Mouse (Mus musculus) small intestine, adult 2 months (tissue): ENCODE results near the gene Cyp2u1. TPM values are rescaled to one million over a fixed set of nuclear protein-coding genes. Genes with fewer than 3 reads are reported as not detected.
A peak's percentile ranks its signal among the peaks of the same experiment; 100 is the strongest.
"Not testable (repeated sequence)": the region's sequence is repeated elsewhere in the genome, so short reads cannot be mapped to it uniquely, and the experiment has no call there.

Source experiments
- H3K27ac ChIP-seq: fragments of 200-500 bp; 2 replicates; pipeline ENCODE4 v1.5.1; 2012; ENCODE audit warnings: low read depth, low read length, control low read depth, inconsistent platforms; ENCODE audit not compliant: insufficient read depth
- H3K27me3 ChIP-seq: fragments of 200-500 bp; 2 replicates; pipeline ENCODE4 v1.6.1; 2012; ENCODE audit warnings: mild to moderate bottlenecking, moderate library complexity, low read length, inconsistent platforms; ENCODE audit not compliant: control insufficient read depth, insufficient read depth
- H3K36me3 ChIP-seq: fragments of 200-500 bp; 2 replicates; pipeline ENCODE4 v1.6.1; 2012; ENCODE audit warnings: mild to moderate bottlenecking, low read length, control low read depth, inconsistent platforms; ENCODE audit not compliant: control insufficient read depth, insufficient read depth
- H3K4me1 ChIP-seq: fragments of 200-500 bp; 2 replicates; pipeline ENCODE4 v1.6.1; 2012; ENCODE audit warnings: low read length, inconsistent platforms, mixed read lengths; ENCODE audit not compliant: control insufficient read depth, insufficient read depth, insufficient read length
- H3K4me3 ChIP-seq: fragments of 200-500 bp; 2 replicates; pipeline ENCODE4 v1.5.1; 2012; ENCODE audit warnings: low read depth, mild to moderate bottlenecking, control low read depth, inconsistent platforms, low read length, moderate library complexity
- CTCF ChIP-seq: fragments of 200-500 bp; IDR thresholded peaks from 2 replicates; pipeline ENCODE4 v1.5.1; 2012; ENCODE audit warnings: low read depth, mild to moderate bottlenecking, control low read depth, inconsistent platforms, low read length, moderate library complexity, mixed read lengths; ENCODE audit not compliant: insufficient replicate concordance, insufficient read length; ENCODE audit errors: extremely low read depth
- POLR2A ChIP-seq: fragments of 200-500 bp; IDR thresholded peaks from 2 replicates; pipeline ENCODE4 v1.6.1; 2012; ENCODE audit warnings: low read depth, mild to moderate bottlenecking, control low read depth, inconsistent platforms, low read length, moderate library complexity
- WGBS: fragments of 180-500 bp; shearing (Covaris S2); methylation state at CpG from one replicate; pipeline ENCODE4 v1.1.7; 2018; 5-methylcytosine and 5-hydroxymethylcytosine counted together
- polyA plus RNA-seq: library from polyadenylated mRNA; depleted of rRNA; stranded (reverse); fragments of >200 nt; gene quantifications from 2 replicates; pipeline ENCODE4 v1.2.3, GENCODE M21; 2012

Gene Cyp2u1
- polyA plus RNA-seq, 1 experiment, result 21.0 TPM

DNA sequence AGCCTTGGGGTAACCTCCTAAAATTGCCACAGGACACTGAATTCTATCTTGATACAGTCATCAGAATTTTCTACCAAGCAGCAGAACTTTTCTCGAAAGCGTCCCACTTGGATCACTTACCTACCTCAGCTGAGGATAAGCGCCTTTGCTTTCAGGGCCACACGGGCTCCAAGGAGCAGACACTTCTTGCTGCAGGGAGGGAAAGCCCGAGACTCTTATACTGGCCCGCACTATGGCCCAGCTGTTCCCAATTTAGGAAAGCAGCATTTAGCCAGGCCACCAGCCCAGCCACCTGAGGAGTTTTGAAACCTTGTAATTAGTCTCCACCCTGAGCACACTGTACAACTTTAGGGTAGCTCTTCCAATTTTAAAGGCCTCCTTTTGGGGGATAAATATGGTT, 40.3 kb upstream of the Cyp2u1 start:
- WGBS, result 75% methylated on average over 6 of the region's 6 CpGs

DNA sequence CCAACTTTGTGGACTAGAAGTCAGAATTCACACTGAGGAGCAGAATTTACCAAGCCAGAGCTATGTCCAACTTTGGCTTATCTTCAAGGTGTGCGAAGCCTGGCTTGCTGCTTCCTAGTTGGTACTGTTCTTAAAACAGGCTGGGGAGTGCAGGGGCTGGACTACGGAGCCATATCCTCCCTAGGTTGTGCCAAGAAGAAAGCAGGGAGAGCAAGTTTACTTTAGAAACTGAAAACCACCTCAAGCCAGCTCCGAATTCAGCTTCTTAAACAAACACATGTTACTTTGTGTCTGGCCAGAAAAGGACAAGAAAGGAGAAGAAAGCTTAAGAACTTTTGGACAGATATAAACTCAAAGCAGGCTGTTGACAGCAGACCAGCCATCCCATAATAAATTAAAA, 37.9 kb upstream of the Cyp2u1 start:
- TF ChIP-seq POLR2A (no peak), CTCF (no peak)
- H3K27me3 ChIP-seq, result no peaks in the 10 kb centered on the region
- WGBS, result 30% methylated on average over 3 of the region's 3 CpGs
- no peak overlapping the region for H3K4me3 ChIP-seq
- peaks cover 9% of the 10 kb centered on the region; the same call in 1 of the 2 replicates for H3K4me1 ChIP-seq
- peaks cover 10% of the 10 kb centered on the region for H3K36me3 ChIP-seq
- H3K27ac ChIP-seq, result no peak overlapping the region

More for the DNA sequence above, 40.3 kb upstream of the Cyp2u1 start:
- Histone ChIP-seq H3K4me3 (no peak overlapping the region), H3K36me3 (peaks cover 9% of the 10 kb centered on the region; the same call in 1 of the 2 replicates), H3K27me3 (no peaks in the 10 kb centered on the region), H3K27ac (no peak overlapping the region), H3K4me1 (peaks cover 9% of the 10 kb centered on the region; the same call in 1 of the 2 replicates)
- TF ChIP-seq POLR2A, result no peak

DNA sequence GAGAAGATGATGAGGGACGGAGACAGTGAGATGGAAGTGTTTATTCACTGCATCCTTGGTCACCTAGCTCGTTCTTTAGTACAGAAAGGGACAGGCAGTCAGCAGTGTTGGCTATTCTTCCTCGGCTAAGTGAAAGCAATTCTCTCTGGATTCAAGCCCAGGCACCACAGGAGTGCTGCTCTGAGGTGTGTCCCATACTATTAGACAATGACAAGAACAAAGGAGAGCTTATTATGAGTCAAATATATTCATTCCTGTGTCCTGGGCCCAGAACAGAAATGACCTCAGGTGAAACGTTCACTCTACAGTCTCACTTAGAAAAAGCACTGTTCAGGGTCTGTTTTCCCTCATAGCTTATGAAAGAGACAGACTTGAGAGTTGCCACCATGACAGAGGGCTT, 36.3 kb upstream of the Cyp2u1 start:
- WGBS, result 51% methylated on average over 4 of the region's 4 CpGs
- no peak overlapping the region for H3K27ac ChIP-seq
- no peaks in the 10 kb centered on the region for H3K27me3 ChIP-seq
- peaks cover 10% of the 10 kb centered on the region for H3K36me3 ChIP-seq
- H3K4me3 ChIP-seq, result no peak overlapping the region
- H3K4me1 ChIP-seq, result peaks cover 19% of the 10 kb centered on the region
- TF ChIP-seq POLR2A, result no peak
- TF ChIP-seq CTCF, result no peak

DNA sequence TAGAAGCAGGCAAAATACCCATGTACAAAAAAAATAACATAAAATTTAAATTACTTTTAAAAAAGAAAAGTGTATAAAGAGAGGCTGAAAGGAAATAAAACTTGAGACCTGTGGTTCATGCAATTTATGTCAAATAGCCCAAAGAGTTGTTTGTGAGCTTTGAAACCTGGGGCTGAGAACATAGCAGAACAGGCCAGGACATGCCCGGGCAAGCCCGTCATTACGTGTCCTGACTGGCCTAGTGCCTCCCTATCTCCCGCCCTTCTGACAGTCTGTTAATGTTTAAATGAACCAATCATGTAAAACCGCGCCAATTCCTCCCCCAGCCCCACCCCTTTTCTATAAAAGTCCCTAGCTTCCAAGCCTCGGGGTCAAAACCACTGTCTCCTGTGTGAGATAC, 34.7 kb upstream of the Cyp2u1 start:
- not testable (repeated sequence) for H3K27ac ChIP-seq, H3K27me3 ChIP-seq, H3K4me3 ChIP-seq
- H3K4me1 ChIP-seq, result peaks cover 17% of the 10 kb centered on the region
- peaks cover 11% of the 10 kb centered on the region for H3K36me3 ChIP-seq
- 87% methylated on average over 7 of the region's 7 CpGs for WGBS

DNA sequence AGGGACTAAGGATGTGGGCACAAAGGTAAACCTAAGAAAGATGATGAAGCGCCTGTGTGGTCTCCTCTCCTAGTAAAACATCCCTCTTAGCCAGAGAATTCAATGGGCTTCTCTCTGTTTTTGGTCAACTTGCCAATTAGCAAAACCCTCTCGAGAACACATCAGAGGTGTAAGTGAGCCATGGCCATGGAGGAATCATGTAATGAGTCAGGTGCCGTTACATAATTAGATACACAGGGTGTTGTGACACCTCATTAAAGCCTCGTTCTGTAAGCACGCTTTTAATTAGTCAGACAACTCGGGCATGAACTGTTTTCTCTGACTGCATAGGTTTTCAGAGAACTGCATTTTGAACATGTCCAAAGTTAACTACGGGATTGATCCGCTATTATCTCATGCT, 33.6 kb upstream of the Cyp2u1 start:
- Histone ChIP-seq H3K27me3 (no peaks in the 10 kb centered on the region), H3K4me1 (peaks cover 13% of the 10 kb centered on the region), H3K36me3 (peaks cover 9% of the 10 kb centered on the region), H3K27ac (no peak overlapping the region), H3K4me3 (no peak overlapping the region)
- WGBS, result 77% methylated on average over 8 of the region's 8 CpGs
- no peak for TF ChIP-seq CTCF
- TF ChIP-seq POLR2A, result no peak

DNA sequence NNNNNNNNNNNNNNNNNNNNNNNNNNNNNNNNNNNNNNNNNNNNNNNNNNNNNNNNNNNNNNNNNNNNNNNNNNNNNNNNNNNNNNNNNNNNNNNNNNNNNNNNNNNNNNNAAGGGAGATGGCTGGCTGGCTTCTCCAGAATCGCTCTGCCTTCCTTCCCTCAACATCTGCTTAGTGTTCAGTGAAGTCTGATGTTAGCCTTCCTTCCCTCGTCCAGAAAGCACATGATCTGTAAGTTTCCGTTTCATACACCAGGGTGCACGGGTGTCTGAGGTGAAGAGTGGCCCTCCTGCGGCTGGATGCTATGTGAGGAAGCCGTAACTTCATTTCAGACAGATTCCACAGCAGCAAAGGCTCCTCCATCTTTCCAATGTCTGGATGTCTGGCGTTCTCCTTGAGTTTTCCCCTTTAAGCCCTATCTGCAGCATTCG, 32.1 kb upstream of the Cyp2u1 start:
- WGBS, result 53% methylated on average over 8 of the region's 8 CpGs

DNA sequence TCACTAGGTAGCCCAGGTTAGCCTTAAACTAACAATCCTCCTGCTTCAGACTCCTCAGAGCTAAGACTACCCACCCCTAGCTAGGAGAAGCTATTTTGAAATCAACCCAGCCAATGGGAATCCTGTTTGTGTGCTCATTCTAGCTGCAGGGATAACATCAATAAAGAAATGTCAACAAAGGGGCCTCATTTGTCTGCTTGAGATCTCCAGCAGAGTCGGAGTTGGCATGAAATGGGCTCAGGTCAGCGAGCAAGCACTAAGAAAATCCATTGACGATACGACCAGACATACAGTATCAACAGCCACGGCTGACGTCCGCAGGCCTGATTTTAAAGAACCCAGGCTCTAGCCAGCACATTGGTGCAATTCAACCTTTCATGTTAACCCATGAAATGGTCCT, 24.2 kb upstream of the Cyp2u1 start:
- no peaks in the 10 kb centered on the region for H3K27me3 ChIP-seq
- no peak for TF ChIP-seq POLR2A
- TF ChIP-seq CTCF, result no peak

More for the DNA sequence above, 32.1 kb upstream of the Cyp2u1 start:
- Histone ChIP-seq H3K4me3 (no peak overlapping the region), H3K27me3 (no peaks in the 10 kb centered on the region), H3K4me1 (peaks cover 13% of the 10 kb centered on the region), H3K36me3 (peaks cover 6% of the 10 kb centered on the region), H3K27ac (peak overlapping the region; percentile 3; the same call in 1 of the 2 replicates)
- no peak for TF ChIP-seq POLR2A
- TF ChIP-seq CTCF, result no peak

DNA sequence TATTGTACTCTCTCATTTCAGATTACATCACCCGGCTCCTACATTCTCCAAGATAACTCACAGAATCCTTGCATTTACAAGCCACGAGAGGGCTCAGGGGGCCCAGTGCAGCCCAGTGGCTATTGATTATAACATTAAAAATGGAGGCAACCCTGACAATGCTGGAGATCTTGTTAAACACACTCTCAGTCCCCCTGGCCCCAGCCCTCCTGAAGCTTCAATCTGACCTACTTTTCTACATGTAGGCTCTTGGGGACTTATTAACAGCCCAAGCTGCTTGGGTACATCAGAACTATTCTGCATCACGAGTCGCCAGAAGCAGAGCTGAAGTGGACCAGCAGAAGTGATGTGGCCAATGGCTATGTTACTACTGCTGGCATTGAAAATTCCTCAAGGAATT, 23.6 kb upstream of the Cyp2u1 start:
- H3K4me1 ChIP-seq, result no peaks in the 10 kb centered on the region
- no peak overlapping the region for H3K4me3 ChIP-seq
- H3K27ac ChIP-seq, result no peak overlapping the region
- WGBS, result 91% methylated on average over 4 of the region's 4 CpGs
- H3K27me3 ChIP-seq, result no peaks in the 10 kb centered on the region
- peaks cover 33% of the 10 kb centered on the region for H3K36me3 ChIP-seq
- TF ChIP-seq POLR2A, result no peak
- no peak for TF ChIP-seq CTCF

More for the DNA sequence above, 24.2 kb upstream of the Cyp2u1 start:
- no peaks in the 10 kb centered on the region for H3K4me1 ChIP-seq
- no peak overlapping the region for H3K27ac ChIP-seq
- H3K36me3 ChIP-seq, result peaks cover 32% of the 10 kb centered on the region
- 78% methylated on average over 7 of the region's 7 CpGs for WGBS
- no peak overlapping the region for H3K4me3 ChIP-seq
